Mouse (Mus musculus): ENCODE results near the gene Pou3f1.

Pou3f1 gene

GRCm38 (mm10) chr4:124656854-124657650 is 445 bp downstream of the Pou3f1 start:
- peak; percentile 83 to 85 for DNase-seq (ENCODE audit: low spot score in 2 of 2)

- no peak for DNase-seq (ENCODE audit: low spot score in 2 of 2)
Observed at GRCm38 (mm10) chr4:124657781-124658180, 1.2 kb downstream of the Pou3f1 start.

- DNase-seq (ENCODE audit: low spot score in 2 of 2) = no peak
Observed at GRCm38 (mm10) chr4:124658412-124658851, 1.8 kb downstream of the Pou3f1 start.

- DNase-seq (ENCODE audit: low spot score in 2 of 2) = no peak
Observed at GRCm38 (mm10) chr4:124659251-124660217, 2.9 kb downstream of the Pou3f1 start.

- no peak for DNase-seq (ENCODE audit: low spot score in 2 of 2)
Observed at GRCm38 (mm10) chr4:124660603-124661002, 4.0 kb downstream of the Pou3f1 start.

- no peak for DNase-seq (ENCODE audit: low spot score in 2 of 2)
Observed at GRCm38 (mm10) chr4:124663034-124663433, 6.4 kb downstream of the Pou3f1 start.

GRCm38 (mm10) chr4:124664185-124664584 is 7.6 kb downstream of the Pou3f1 start:
- no peak for DNase-seq (ENCODE audit: low spot score in 2 of 2)

GRCm38 (mm10) chr4:124664604-124665003 is 8.0 kb downstream of the Pou3f1 start:
- no peak for DNase-seq (ENCODE audit: low spot score in 2 of 2)

- DNase-seq (ENCODE audit: low spot score in 2 of 2) = no peak
Observed at GRCm38 (mm10) chr4:124667476-124668033, 10.9 kb downstream of the Pou3f1 start.

- DNase-seq (ENCODE audit: low spot score in 2 of 2) = no peak
Observed at GRCm38 (mm10) chr4:124668078-124668477, 11.5 kb downstream of the Pou3f1 start.

- no peak for DNase-seq (ENCODE audit: low spot score in 2 of 2)
Observed at GRCm38 (mm10) chr4:124670232-124670631, 13.6 kb downstream of the Pou3f1 start.

GRCm38 (mm10) chr4:124671583-124671982 is 15.0 kb downstream of the Pou3f1 start:
- DNase-seq (ENCODE audit: low spot score in 2 of 2) = no peak

- no peak for DNase-seq (ENCODE audit: low spot score in 2 of 2)
Observed at GRCm38 (mm10) chr4:124672347-124673320, 16.0 kb downstream of the Pou3f1 start.

GRCm38 (mm10) chr4:124674334-124675032 is 17.9 kb downstream of the Pou3f1 start:
- no peak for DNase-seq (ENCODE audit: low spot score in 2 of 2)

- peak in 1 of 2 experiments; percentile 61 for DNase-seq (ENCODE audit: low spot score in 2 of 2)
Observed at GRCm38 (mm10) chr4:124675037-124675436, 18.4 kb downstream of the Pou3f1 start.

GRCm38 (mm10) chr4:124675958-124676357 is 19.4 kb downstream of the Pou3f1 start:
- DNase-seq (ENCODE audit: low spot score in 2 of 2) = no peak

- no peak for DNase-seq (ENCODE audit: low spot score in 2 of 2)
Observed at GRCm38 (mm10) chr4:124682270-124682669, 25.7 kb downstream of the Pou3f1 start.

GRCm38 (mm10) chr4:124683474-124683873 is 26.9 kb downstream of the Pou3f1 start:
- DNase-seq (ENCODE audit: low spot score in 2 of 2) = no peak

GRCm38 (mm10) chr4:124685004-124685403 is 28.4 kb downstream of the Pou3f1 start:
- DNase-seq (ENCODE audit: low spot score in 2 of 2) = no peak

GRCm38 (mm10) chr4:124685453-124685852 is 28.8 kb downstream of the Pou3f1 start:
- no peak for DNase-seq (ENCODE audit: low spot score in 2 of 2)

All from frontal cortex, postnatal 14 days (tissue).